Mouse (Mus musculus): ENCODE data around the gene Cog5. TPM values are rescaled to one million over a fixed set of nuclear protein-coding genes. Genes with fewer than 3 reads are reported as not detected.
A peak's percentile ranks its signal among the peaks of the same experiment; 100 is the strongest.

Gene Cog5
- polyA plus RNA-seq, 1 experiment from 2014 or later = 34.9 TPM

- no peak overlapping the region for H3K4me2 ChIP-seq (ENCODE audit: low read length)
- no peak overlapping the region for H3K4me3 ChIP-seq (ENCODE audit: low read depth, low read length)
- H3K27me3 ChIP-seq (replicated peaks; ENCODE audit: control insufficient read depth, insufficient read depth, low read length) = no peaks in the 10 kb centered on the region
- 82% methylated on average over 2 of the region's 2 CpGs for WGBS
- ATAC-seq (replicated peaks; ENCODE audit: low FRiP score, low TSS enrichment, low read depth) (no peak), DNase-seq (ENCODE audit: low spot score) (no peak)
- H3K9me3 ChIP-seq (ENCODE audit: control insufficient read depth, low read length) = no peaks in the 10 kb centered on the region
- H3K27ac ChIP-seq (ENCODE audit: low read depth) = no peak overlapping the region
- peaks cover 42% of the 10 kb centered on the region for H3K36me3 ChIP-seq (ENCODE audit: control insufficient read depth, insufficient read depth, low read length)
- H3K9ac ChIP-seq (ENCODE audit: low read length) = no peak overlapping the region
- no peaks in the 10 kb centered on the region; the same call in 1 of the 2 replicates for H3K4me1 ChIP-seq (replicated peaks; ENCODE audit: control insufficient read depth, insufficient read depth, low read length)
Measured at GRCm38 (mm10) chr12:31944405-31944804, 289.7 kb downstream of the Cog5 start.

- no peak overlapping the region for H3K4me3 ChIP-seq (ENCODE audit: low read depth, low read length)
- H3K27me3 ChIP-seq (replicated peaks; ENCODE audit: control insufficient read depth, insufficient read depth, low read length) = no peaks in the 10 kb centered on the region
- H3K27ac ChIP-seq (ENCODE audit: low read depth) = no peak overlapping the region
- H3K9me3 ChIP-seq (ENCODE audit: control insufficient read depth, low read length) = no peaks in the 10 kb centered on the region
- WGBS = 92% methylated on average over 5 of the region's 5 CpGs
- ATAC-seq (replicated peaks; ENCODE audit: low FRiP score, low TSS enrichment, low read depth) (no peak), DNase-seq (ENCODE audit: low spot score) (no peak)
- no peaks in the 10 kb centered on the region; the same call in 1 of the 2 replicates for H3K4me1 ChIP-seq (replicated peaks; ENCODE audit: control insufficient read depth, insufficient read depth, low read length)
- no peak overlapping the region for H3K4me2 ChIP-seq (ENCODE audit: low read length)
- no peak overlapping the region for H3K9ac ChIP-seq (ENCODE audit: low read length)
- H3K36me3 ChIP-seq (ENCODE audit: control insufficient read depth, insufficient read depth, low read length) = peaks cover 15% of the 10 kb centered on the region
Measured at GRCm38 (mm10) chr12:31947476-31947875, 292.8 kb downstream of the Cog5 start.

- Histone ChIP-seq H3K9ac (ENCODE audit: low read length) (peak overlapping the region; percentile 96), H3K4me1 (replicated peaks; ENCODE audit: control insufficient read depth, insufficient read depth, low read length) (no peaks in the 10 kb centered on the region; the same call in 1 of the 2 replicates), H3K27ac (ENCODE audit: low read depth) (peak overlapping the region; percentile 99), H3K27me3 (replicated peaks; ENCODE audit: control insufficient read depth, insufficient read depth, low read length) (no peaks in the 10 kb centered on the region), H3K4me3 (ENCODE audit: low read depth, low read length) (peak overlapping the region; percentile 80), H3K36me3 (ENCODE audit: control insufficient read depth, insufficient read depth, low read length) (peaks cover 7% of the 10 kb centered on the region), H3K4me2 (ENCODE audit: low read length) (peak overlapping the region; percentile 65), H3K9me3 (ENCODE audit: control insufficient read depth, low read length) (no peaks in the 10 kb centered on the region)
- no peak for DNase-seq (ENCODE audit: low spot score)
- 27% methylated on average over 7 of the region's 7 CpGs for WGBS
- ATAC-seq (replicated peaks; ENCODE audit: low FRiP score, low TSS enrichment, low read depth) = no peak
Measured at GRCm38 (mm10) chr12:31948101-31949000, 293.7 kb downstream of the Cog5 start.

- H3K36me3 ChIP-seq (ENCODE audit: control insufficient read depth, insufficient read depth, low read length) = no peaks in the 10 kb centered on the region
- H3K4me1 ChIP-seq (replicated peaks; ENCODE audit: control insufficient read depth, insufficient read depth, low read length) = no peaks in the 10 kb centered on the region; the same call in 1 of the 2 replicates
- ATAC-seq (replicated peaks; ENCODE audit: low FRiP score, low TSS enrichment, low read depth) (peak; percentile 73), DNase-seq (ENCODE audit: low spot score) (peak; percentile 93)
- H3K4me2 ChIP-seq (ENCODE audit: low read length) = peak overlapping the region; percentile 65
- under 1% methylated on average over 56 of the region's 58 CpGs for WGBS
- H3K27me3 ChIP-seq (replicated peaks; ENCODE audit: control insufficient read depth, insufficient read depth, low read length) = no peaks in the 10 kb centered on the region
- no peaks in the 10 kb centered on the region for H3K9me3 ChIP-seq (ENCODE audit: control insufficient read depth, low read length)
- H3K9ac ChIP-seq (ENCODE audit: low read length) = peak overlapping the region; percentile 96
- peak overlapping the region; percentile 80 for H3K4me3 ChIP-seq (ENCODE audit: low read depth, low read length)
- H3K27ac ChIP-seq (ENCODE audit: low read depth) = peak overlapping the region; percentile 99
Measured at GRCm38 (mm10) chr12:31949193-31949741, 294.6 kb downstream of the Cog5 start.

GRCm38 (mm10) chr12:31949759-31950658, 295.3 kb downstream of the Cog5 start, which contains the start of gene Hbp1:
TSS of gene Hbp1 (minus strand) at chr12:31950535.
- H3K4me2 ChIP-seq (ENCODE audit: low read length) = peak within 1 kb of the TSS; percentile 65
- WGBS = under 1% methylated on average over 56 of the region's 71 CpGs
- H3K27ac ChIP-seq (ENCODE audit: low read depth) = peak within 1 kb of the TSS; percentile 99
- peak within 1 kb of the TSS; percentile 96 for H3K9ac ChIP-seq (ENCODE audit: low read length)
- ATAC-seq (replicated peaks; ENCODE audit: low FRiP score, low TSS enrichment, low read depth) (peak; percentile 96), DNase-seq (ENCODE audit: low spot score) (peak; percentile 93)
- peak within 1 kb of the TSS; percentile 80 for H3K4me3 ChIP-seq (ENCODE audit: low read depth, low read length)
- no peaks in the 10 kb centered on the region for H3K36me3 ChIP-seq (ENCODE audit: control insufficient read depth, insufficient read depth, low read length)
- no peaks in the 10 kb centered on the region; the same call in 1 of the 2 replicates for H3K4me1 ChIP-seq (replicated peaks; ENCODE audit: control insufficient read depth, insufficient read depth, low read length)
- no peaks in the 10 kb centered on the region for H3K27me3 ChIP-seq (replicated peaks; ENCODE audit: control insufficient read depth, insufficient read depth, low read length)
- no peaks in the 10 kb centered on the region for H3K9me3 ChIP-seq (ENCODE audit: control insufficient read depth, low read length)

- no peaks in the 10 kb centered on the region; the same call in 1 of the 2 replicates for H3K4me1 ChIP-seq (replicated peaks; ENCODE audit: control insufficient read depth, insufficient read depth, low read length)
- WGBS = 1% methylated on average over 9 of the region's 9 CpGs
- H3K36me3 ChIP-seq (ENCODE audit: control insufficient read depth, insufficient read depth, low read length) = no peaks in the 10 kb centered on the region
- peak overlapping the region; percentile 88 for H3K27ac ChIP-seq (ENCODE audit: low read depth)
- peak; percentile 86 for DNase-seq (ENCODE audit: low spot score)
- ATAC-seq (replicated peaks; ENCODE audit: low FRiP score, low TSS enrichment, low read depth) = no peak
- H3K9me3 ChIP-seq (ENCODE audit: control insufficient read depth, low read length) = no peaks in the 10 kb centered on the region
- H3K27me3 ChIP-seq (replicated peaks; ENCODE audit: control insufficient read depth, insufficient read depth, low read length) = no peaks in the 10 kb centered on the region
- peak overlapping the region; percentile 42 for H3K4me3 ChIP-seq (ENCODE audit: low read depth, low read length)
- H3K9ac ChIP-seq (ENCODE audit: low read length) = peak overlapping the region; percentile 37
- H3K4me2 ChIP-seq (ENCODE audit: low read length) = peak overlapping the region; percentile 57
Measured at GRCm38 (mm10) chr12:31950659-31951031, 296.0 kb downstream of the Cog5 start.

- Histone ChIP-seq H3K4me2 (ENCODE audit: low read length) (no peak overlapping the region), H3K4me3 (ENCODE audit: low read depth, low read length) (no peak overlapping the region), H3K27ac (ENCODE audit: low read depth) (no peak overlapping the region), H3K9me3 (ENCODE audit: control insufficient read depth, low read length) (no peaks in the 10 kb centered on the region), H3K36me3 (ENCODE audit: control insufficient read depth, insufficient read depth, low read length) (0 out of 2 replicates have a peak, but pooled peaks cover 2% of the 10 kb centered on the region), H3K9ac (ENCODE audit: low read length) (no peak overlapping the region), H3K27me3 (replicated peaks; ENCODE audit: control insufficient read depth, insufficient read depth, low read length) (no peaks in the 10 kb centered on the region), H3K4me1 (replicated peaks; ENCODE audit: control insufficient read depth, insufficient read depth, low read length) (no peaks in the 10 kb centered on the region; the same call in 1 of the 2 replicates)
- no peak for ATAC-seq (replicated peaks; ENCODE audit: low FRiP score, low TSS enrichment, low read depth)
- no peak for DNase-seq (ENCODE audit: low spot score)
- WGBS = 85% methylated on average over 4 of the region's 4 CpGs
Measured at GRCm38 (mm10) chr12:31955843-31956242, 301.2 kb downstream of the Cog5 start.

- H3K27me3 ChIP-seq (replicated peaks; ENCODE audit: control insufficient read depth, insufficient read depth, low read length) = no peaks in the 10 kb centered on the region
- H3K9ac ChIP-seq (ENCODE audit: low read length) = no peak overlapping the region
- H3K4me3 ChIP-seq (ENCODE audit: low read depth, low read length) = no peak overlapping the region
- no peaks in the 10 kb centered on the region for H3K4me1 ChIP-seq (replicated peaks; ENCODE audit: control insufficient read depth, insufficient read depth, low read length)
- H3K36me3 ChIP-seq (ENCODE audit: control insufficient read depth, insufficient read depth, low read length) = 0 out of 2 replicates have a peak, but pooled peaks cover 8% of the 10 kb centered on the region
- H3K9me3 ChIP-seq (ENCODE audit: control insufficient read depth, low read length) = no peaks in the 10 kb centered on the region
- WGBS = 91% methylated on average over 6 of the region's 6 CpGs
- ATAC-seq (replicated peaks; ENCODE audit: low FRiP score, low TSS enrichment, low read depth) = no peak
- H3K4me2 ChIP-seq (ENCODE audit: low read length) = no peak overlapping the region
- no peak for DNase-seq (ENCODE audit: low spot score)
- H3K27ac ChIP-seq (ENCODE audit: low read depth) = no peak overlapping the region
Measured at GRCm38 (mm10) chr12:31964074-31964473, 309.4 kb downstream of the Cog5 start.
